Mouse (Mus musculus) heart, adult 2 months (tissue): ENCODE measurements around the gene Alg9. TPM values are rescaled to one million over a fixed set of nuclear protein-coding genes. Genes with fewer than 3 reads are reported as not detected.

Experiments used
- DNase-seq, 2 experiments: peaks; one replicate each; pipeline ENCODE4 v3.0.0; 2021
- H3K27ac ChIP-seq: fragments of 200-600 bp; 2 replicates; pipeline ENCODE4 v1.8.1; 2022
- H3K27me3 ChIP-seq: fragments of 200-500 bp; 2 replicates; pipeline ENCODE4 v1.6.1; 2012; ENCODE audit warnings: mild to moderate bottlenecking, low read length, inconsistent platforms, mixed read lengths; ENCODE audit not compliant: control insufficient read depth, insufficient read depth
- H3K36me3 ChIP-seq: fragments of 200-500 bp; 2 replicates; pipeline ENCODE4 v1.6.1; 2012; ENCODE audit warnings: low read length, inconsistent platforms; ENCODE audit not compliant: control insufficient read depth, insufficient read depth
- H3K4me1 ChIP-seq: fragments of 200-500 bp; 2 replicates; pipeline ENCODE4 v1.6.1; 2011; ENCODE audit warnings: low read length; ENCODE audit not compliant: control insufficient read depth, insufficient read depth
- H3K4me3 ChIP-seq: fragments of 200-600 bp; 2 replicates; pipeline ENCODE4 v1.8.1; 2022
- H3K79me2 ChIP-seq: fragments of 200-500 bp; replicated peaks from 2 replicates; pipeline ENCODE4 v1.6.1; 2012; ENCODE audit warnings: mild to moderate bottlenecking, inconsistent platforms, low read length, moderate library complexity, mixed read lengths; ENCODE audit not compliant: control insufficient read depth, insufficient read depth
- H3K9ac ChIP-seq: fragments of 200-500 bp; 2 replicates; pipeline ENCODE4 v1.6.1; 2012; ENCODE audit warnings: low read depth, mild to moderate bottlenecking, control low read depth, inconsistent platforms, low read length, mixed read lengths
- CTCF ChIP-seq: fragments of 200-600 bp; IDR thresholded peaks from 2 replicates; pipeline ENCODE4 v1.8.1; 2022; ENCODE audit warnings: antibody characterized with exemption, mild to moderate bottlenecking, moderate library complexity
- EP300 ChIP-seq: fragments of 200-500 bp; IDR thresholded peaks from 2 replicates; pipeline ENCODE4 v1.6.1; 2011; ENCODE audit warnings: low read depth, low read length, control low read depth; ENCODE audit not compliant: insufficient read depth
- POLR2A ChIP-seq: fragments of 200-500 bp; IDR thresholded peaks from 2 replicates; pipeline ENCODE4 v1.6.1; 2011; ENCODE audit warnings: mild to moderate bottlenecking, low read depth, low read length, control low read depth; ENCODE audit not compliant: insufficient read depth
- WGBS: fragments of 180-500 bp; shearing (Covaris S2); methylation state at CpG from one replicate; pipeline ENCODE4 v1.1.7; 2018; 5-methylcytosine and 5-hydroxymethylcytosine counted together
- intact Hi-C: fragments of 180-260 bp; cut with DNase I; formaldehyde crosslinking; loops from one replicate; pipeline ENCODE4 v1.15.1; 2025
- polyA plus RNA-seq: library from polyadenylated mRNA; depleted of rRNA; stranded (reverse); fragments of >200 nt; gene quantifications from 2 replicates; pipeline ENCODE4 v1.2.3, GENCODE M21; 2012
- total RNA-seq, 2 experiments: library from RNA; stranded (reverse); gene quantifications; 2 replicates each; pipeline ENCODE4 v1.2.3; 2021

Gene Alg9
- total and polyA plus RNA-seq, 3 experiments: 9.6 to 13.4 (median 9.9) TPM

DNA sequence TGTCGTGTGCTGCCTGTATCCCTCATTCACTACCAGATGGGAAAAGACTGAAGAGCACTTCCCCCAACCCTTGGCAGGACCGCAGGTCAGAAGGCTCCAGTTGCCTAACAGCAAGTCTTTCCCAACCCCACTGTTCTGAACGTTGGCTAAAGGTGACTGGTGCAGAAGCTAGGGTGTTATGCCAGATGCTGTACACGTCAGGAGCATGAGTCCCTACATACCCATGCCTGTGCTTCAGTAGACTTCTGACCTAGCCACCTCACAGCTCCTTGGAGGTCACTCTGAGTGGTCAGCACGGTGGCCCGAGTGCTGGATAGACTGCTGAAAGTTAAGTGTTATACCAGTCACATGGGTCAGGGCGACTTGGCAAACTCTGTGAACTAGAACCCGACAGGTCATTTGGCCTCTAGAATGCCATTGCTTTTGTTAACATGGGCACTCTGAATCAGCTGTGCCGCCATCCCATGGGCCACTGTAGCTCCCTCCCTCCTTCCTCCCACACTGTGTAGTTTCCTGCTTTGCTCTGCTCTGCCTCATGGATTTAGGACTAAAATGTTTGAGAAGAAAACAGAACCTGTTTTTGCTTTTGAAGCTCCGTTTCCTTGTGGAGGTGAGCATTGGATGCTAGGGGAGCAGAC lies 60.4 kb downstream of the Alg9 start:
- no peaks in the 10 kb centered on the region for H3K27me3 ChIP-seq
- no peak overlapping the region for H3K9ac ChIP-seq
- peak in 1 of 2 experiments; percentile 19 for DNase-seq
- no peak overlapping the region for H3K4me3 ChIP-seq
- no peaks in the 10 kb centered on the region for H3K36me3 ChIP-seq
- intact Hi-C loops: no loop called here
- no peak for TF ChIP-seq EP300
- TF ChIP-seq POLR2A: no peak
- no peak for TF ChIP-seq CTCF
- no peaks in the 10 kb centered on the region for H3K4me1 ChIP-seq
- WGBS: 76% methylated on average over 10 of the region's 10 CpGs
- no peak overlapping the region for H3K27ac ChIP-seq
- no peaks in the 10 kb centered on the region for H3K79me2 ChIP-seq

GRCm38 (mm10) chr9:50836097-50836496 lies 61.3 kb downstream of the Alg9 start:
- H3K27ac ChIP-seq: no peak overlapping the region
- intact Hi-C loops: no loop called here

GRCm38 (mm10) chr9:50841079-50841789 lies 66.4 kb downstream of the Alg9 start:
- H3K4me3 ChIP-seq: peak overlapping the region; percentile 7; the same call in 1 of the 2 replicates
- 19% methylated on average over 13 of the region's 13 CpGs for WGBS
- intact Hi-C loops: no loop called here
- H3K27ac ChIP-seq: no peak overlapping the region; the same call in 1 of the 2 replicates
- H3K36me3 ChIP-seq: no peaks in the 10 kb centered on the region
- peak; percentile 34 to 67 for DNase-seq
- H3K79me2 ChIP-seq: no peaks in the 10 kb centered on the region
- H3K4me1 ChIP-seq: peaks cover 6% of the 10 kb centered on the region
- TF ChIP-seq POLR2A (no peak), EP300 (no peak), CTCF (no peak)
- H3K9ac ChIP-seq: no peak overlapping the region
- H3K27me3 ChIP-seq: no peaks in the 10 kb centered on the region

More at GRCm38 (mm10) chr9:50836097-50836496, 61.3 kb downstream of the Alg9 start:
- Histone ChIP-seq H3K4me1 (peaks cover 3% of the 10 kb centered on the region; the same call in 1 of the 2 replicates), H3K79me2 (no peaks in the 10 kb centered on the region), H3K9ac (no peak overlapping the region), H3K36me3 (no peaks in the 10 kb centered on the region), H3K4me3 (no peak overlapping the region), H3K27me3 (no peaks in the 10 kb centered on the region)
- DNase-seq: no peak
- 84% methylated on average over 4 of the region's 4 CpGs for whole genome bisulfite sequencing
- TF ChIP-seq POLR2A (no peak), EP300 (no peak)

GRCm38 (mm10) chr9:50845081-50845480 lies 70.3 kb downstream of the Alg9 start, which contains the start of gene Ppp2r1b:
Gene Ppp2r1b (plus strand): TSS chr9:50845301.
- TF ChIP-seq EP300: no peak
- TF ChIP-seq CTCF: no peak
- TF ChIP-seq POLR2A: no peak
- Histone ChIP-seq H3K36me3 (no peaks in the 10 kb centered on the region), H3K4me3 (no peak within 1 kb of the TSS), H3K27ac (no peak within 1 kb of the TSS), H3K27me3 (no peaks in the 10 kb centered on the region), H3K79me2 (no peaks in the 10 kb centered on the region), H3K4me1 (peaks cover 8% of the 10 kb centered on the region), H3K9ac (no peak within 1 kb of the TSS)
- DNase-seq: no peak
- 92% methylated on average over 3 of the region's 3 CpGs for WGBS
- intact Hi-C loops: no loop called here

DNA sequence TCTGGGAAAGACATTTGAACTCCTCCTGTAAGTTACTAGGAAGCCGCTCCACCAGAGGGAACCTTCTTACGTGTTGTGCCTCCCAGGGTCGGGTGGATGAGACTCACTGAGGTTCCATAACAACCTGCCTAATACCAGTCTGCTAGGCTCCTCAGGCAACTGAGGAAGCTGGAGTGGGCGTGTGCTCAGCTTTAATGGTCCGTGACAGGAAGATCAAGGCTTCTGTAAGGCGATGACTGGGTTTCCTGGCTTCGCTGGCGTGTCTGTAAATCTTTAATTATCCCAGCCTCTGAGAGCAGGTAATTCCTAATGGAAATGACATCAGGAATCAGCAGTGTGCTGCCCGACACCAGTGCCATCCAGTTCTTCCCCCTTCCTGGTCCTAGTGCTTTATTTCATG lies 70.7 kb downstream of the Alg9 start:
- Histone ChIP-seq H3K27me3 (no peaks in the 10 kb centered on the region), H3K27ac (no peak overlapping the region), H3K36me3 (no peaks in the 10 kb centered on the region), H3K4me3 (no peak overlapping the region), H3K79me2 (no peaks in the 10 kb centered on the region), H3K9ac (no peak overlapping the region), H3K4me1 (peaks cover 8% of the 10 kb centered on the region)
- no peak for DNase-seq
- 64% methylated on average over 9 of the region's 9 CpGs for WGBS
- intact Hi-C loops: no loop called here
- TF ChIP-seq POLR2A: no peak
- no peak for TF ChIP-seq CTCF
- TF ChIP-seq EP300: no peak

- Histone ChIP-seq H3K9ac (no peak overlapping the region), H3K4me3 (no peak overlapping the region), H3K79me2 (no peaks in the 10 kb centered on the region), H3K4me1 (peaks cover 3% of the 10 kb centered on the region), H3K27ac (no peak overlapping the region), H3K27me3 (no peaks in the 10 kb centered on the region), H3K36me3 (no peaks in the 10 kb centered on the region)
- no peak for DNase-seq
- intact Hi-C loops: no loop called here
- no peak for TF ChIP-seq CTCF
- 92% methylated on average over 6 of the region's 6 CpGs for WGBS
These were observed 72.3 kb downstream of the Alg9 start for GRCm38 (mm10) chr9:50847133-50847532.
